24 mouse cellular contexts compared by ENCODE assay signal in the genomic region with DNA sequence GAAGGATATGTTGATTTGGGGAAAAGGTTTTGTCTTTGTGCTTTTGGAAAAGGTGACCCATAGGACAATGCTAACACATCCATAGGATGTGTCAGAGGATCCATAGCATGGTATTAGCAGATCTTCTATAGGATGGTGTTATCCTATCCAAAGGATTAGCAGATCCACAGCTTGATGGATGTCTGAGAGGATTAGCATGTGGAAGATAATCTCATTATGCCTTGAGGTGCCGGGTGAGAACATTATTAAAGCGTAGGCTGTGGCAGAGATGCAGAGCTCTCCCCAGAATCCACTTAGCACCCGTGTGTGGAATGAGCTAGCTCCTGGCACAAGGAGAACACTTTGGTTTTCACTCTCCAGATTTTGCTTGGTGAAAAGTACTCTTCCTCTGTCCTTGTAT. TPM values are rescaled to one million over a fixed set of nuclear protein-coding genes. Genes with fewer than 3 reads are reported as not detected.
DNase-seq lines count a peak whose midpoint lies in the region; ATAC-seq and TF ChIP-seq lines count a peak whose summit lies in the region.
"Had no signal": no experiment of that assay in that cellular context is flagged by ENCODE, and none has a peak within 500 bp of the region (broad histone marks: within the 10 kb centered on the region; RNA-seq: fewer than 3 reads in every experiment).

No protein-coding gene starts in this region.

- no peaks in the 10 kb centered on the region for H3K36me3 ChIP-seq in embryonic facial prominence, embryonic 14.5 days (ENCODE audit: control insufficient read depth, insufficient read depth, low read length)
- H3K36me3 ChIP-seq in embryonic facial prominence, embryonic 10.5 days (replicated peaks): no peaks in the 10 kb centered on the region
- no peaks in the 10 kb centered on the region for H3K36me3 ChIP-seq in midbrain, postnatal 0 days (ENCODE audit: insufficient read depth, low read length)
- H3K36me3 ChIP-seq in midbrain, embryonic 11.5 days (ENCODE audit: control insufficient read depth, insufficient read depth, low read length): no peaks in the 10 kb centered on the region
- no peaks in the 10 kb centered on the region for H3K36me3 ChIP-seq in intestine, embryonic 15.5 days
- H3K36me3 ChIP-seq: embryonic facial prominence, embryonic 12.5 days; forebrain, embryonic 12.5 days; forebrain, embryonic 15.5 days; heart, embryonic 12.5 days; heart, embryonic 15.5 days; hindbrain, embryonic 12.5 days; hindbrain, embryonic 15.5 days had no signal

- peak; percentile 8 for DNase-seq in embryonic facial prominence, embryonic 14.5 days (ENCODE audit: low spot score)
- DNase-seq in embryonic facial prominence, embryonic 10.5 days (ENCODE audit: low spot score): no peak
- peak; percentile 35 for DNase-seq in midbrain, postnatal 0 days (ENCODE audit: low spot score)
- no peak for DNase-seq in midbrain, embryonic 11.5 days (ENCODE audit: low spot score, missing footprints)
- DNase-seq in retina, postnatal 7 days (ENCODE audit: low read depth, low spot score): peak; percentile 61
- DNase-seq: adrenal gland, adult 8-10 months; adrenal gland, postnatal 25 days; cerebellum, adult 18-20 months; cerebellum, adult 9-10 months; cerebellum, postnatal 14 days; gastrocnemius, postnatal 25 days; heart, adult 18-20 months; heart, postnatal 10 days; heart, postnatal 4 days had no signal

- TF ChIP-seq CTCF in midbrain, postnatal 0 days (IDR thresholded peaks at IDR 0.05): no peak

- H3K27ac ChIP-seq in embryonic facial prominence, embryonic 14.5 days (replicated peaks; ENCODE audit: low read depth, low read length): no peak overlapping the region
- H3K27ac ChIP-seq in embryonic facial prominence, embryonic 10.5 days (replicated peaks): no peak overlapping the region
- no peak overlapping the region for H3K27ac ChIP-seq in midbrain, postnatal 0 days (ENCODE audit: low read depth, low read length)
- no peak overlapping the region for H3K27ac ChIP-seq in midbrain, embryonic 11.5 days (ENCODE audit: low read depth, low read length)
- no peak overlapping the region for H3K27ac ChIP-seq in intestine, embryonic 15.5 days
- H3K27ac ChIP-seq: embryonic facial prominence, embryonic 12.5 days; forebrain, embryonic 12.5 days; forebrain, embryonic 15.5 days; heart, embryonic 15.5 days; hindbrain, embryonic 12.5 days; hindbrain, embryonic 15.5 days had no signal

- H3K4me2 ChIP-seq in embryonic facial prominence, embryonic 14.5 days (ENCODE audit: low read depth, low read length): no peak overlapping the region
- H3K4me2 ChIP-seq in midbrain, postnatal 0 days (ENCODE audit: low read depth, low read length, poor library complexity, severe bottlenecking): no peak overlapping the region
- no peak overlapping the region for H3K4me2 ChIP-seq in midbrain, embryonic 11.5 days
- no peak overlapping the region for H3K4me2 ChIP-seq in intestine, embryonic 15.5 days (replicated peaks)
- H3K4me2 ChIP-seq: embryonic facial prominence, embryonic 12.5 days; forebrain, embryonic 12.5 days; forebrain, embryonic 15.5 days; heart, embryonic 12.5 days; heart, embryonic 15.5 days; hindbrain, embryonic 12.5 days; hindbrain, embryonic 15.5 days had no signal

- no peaks in the 10 kb centered on the region for H3K9me3 ChIP-seq in embryonic facial prominence, embryonic 14.5 days (ENCODE audit: control insufficient read depth, low read length)
- no peaks in the 10 kb centered on the region for H3K9me3 ChIP-seq in embryonic facial prominence, embryonic 10.5 days
- no peaks in the 10 kb centered on the region for H3K9me3 ChIP-seq in midbrain, postnatal 0 days (ENCODE audit: low read length)
- H3K9me3 ChIP-seq in midbrain, embryonic 11.5 days (ENCODE audit: control insufficient read depth, low read length): no peaks in the 10 kb centered on the region
- no peaks in the 10 kb centered on the region for H3K9me3 ChIP-seq in intestine, embryonic 15.5 days
- H3K9me3 ChIP-seq: embryonic facial prominence, embryonic 12.5 days; forebrain, embryonic 12.5 days; forebrain, embryonic 15.5 days; heart, embryonic 12.5 days; heart, embryonic 15.5 days; hindbrain, embryonic 12.5 days; hindbrain, embryonic 15.5 days had no signal

- ATAC-seq in embryonic facial prominence, embryonic 14.5 days (ENCODE audit: low read depth): no peak
- no peak for ATAC-seq in midbrain, postnatal 0 days (ENCODE audit: low FRiP score)
- no peak for ATAC-seq in midbrain, embryonic 11.5 days (ENCODE audit: low FRiP score)
- no peak for ATAC-seq in intestine, embryonic 15.5 days
- ATAC-seq: activated CD4-positive, CD25-positive, alpha-beta regulatory T cell, adult 4 months; forebrain, embryonic 15.5 days had no signal

- no peak overlapping the region for H3K4me3 ChIP-seq in embryonic facial prominence, embryonic 14.5 days (ENCODE audit: low read depth, low read length)
- no peak overlapping the region for H3K4me3 ChIP-seq in embryonic facial prominence, embryonic 10.5 days
- H3K4me3 ChIP-seq in midbrain, postnatal 0 days (ENCODE audit: low read depth, low read length): no peak overlapping the region
- no peak overlapping the region for H3K4me3 ChIP-seq in midbrain, embryonic 11.5 days (ENCODE audit: low read depth, low read length)
- H3K4me3 ChIP-seq in intestine, embryonic 15.5 days (replicated peaks): no peak overlapping the region
- H3K4me3 ChIP-seq: embryonic facial prominence, embryonic 12.5 days; erythroblast, embryonic 14.5 days; forebrain, embryonic 12.5 days; forebrain, embryonic 15.5 days; heart, embryonic 12.5 days; heart, embryonic 15.5 days; hindbrain, embryonic 12.5 days; hindbrain, embryonic 15.5 days had no signal

- 37% methylated on average over 3 of the region's 3 CpGs for WGBS in embryonic facial prominence, embryonic 14.5 days
- WGBS in embryonic facial prominence, embryonic 10.5 days: 57% methylated on average over 3 of the region's 3 CpGs
- 6% methylated on average over 3 of the region's 3 CpGs for WGBS in midbrain, postnatal 0 days
- WGBS in midbrain, embryonic 11.5 days: 7% methylated on average over 3 of the region's 3 CpGs
- WGBS in intestine, embryonic 15.5 days: 69% methylated on average over 3 of the region's 3 CpGs

- H3K9ac ChIP-seq in embryonic facial prominence, embryonic 14.5 days (ENCODE audit: low read depth, low read length): no peak overlapping the region
- no peak overlapping the region for H3K9ac ChIP-seq in midbrain, postnatal 0 days (replicated peaks; ENCODE audit: low read length, poor library complexity, severe bottlenecking)
- no peak overlapping the region for H3K9ac ChIP-seq in midbrain, embryonic 11.5 days (ENCODE audit: low read length)
- H3K9ac ChIP-seq in intestine, embryonic 15.5 days: no peak overlapping the region
- H3K9ac ChIP-seq: embryonic facial prominence, embryonic 12.5 days; forebrain, embryonic 12.5 days; forebrain, embryonic 15.5 days; heart, embryonic 12.5 days; heart, embryonic 15.5 days; hindbrain, embryonic 12.5 days; hindbrain, embryonic 15.5 days had no signal

- no peaks in the 10 kb centered on the region for H3K27me3 ChIP-seq in embryonic facial prominence, embryonic 14.5 days (replicated peaks; ENCODE audit: control insufficient read depth, insufficient read depth, low read length)
- H3K27me3 ChIP-seq in embryonic facial prominence, embryonic 10.5 days (replicated peaks; ENCODE audit: low read depth, poor library complexity, severe bottlenecking): no peaks in the 10 kb centered on the region
- no peaks in the 10 kb centered on the region for H3K27me3 ChIP-seq in midbrain, postnatal 0 days (ENCODE audit: insufficient read depth, low read length)
- no peaks in the 10 kb centered on the region for H3K27me3 ChIP-seq in midbrain, embryonic 11.5 days (ENCODE audit: control insufficient read depth, insufficient read depth, low read length)
- H3K27me3 ChIP-seq in intestine, embryonic 15.5 days (replicated peaks): no peaks in the 10 kb centered on the region
- H3K27me3 ChIP-seq: embryonic facial prominence, embryonic 12.5 days; forebrain, embryonic 12.5 days; forebrain, embryonic 15.5 days; heart, embryonic 12.5 days; heart, embryonic 15.5 days; hindbrain, embryonic 12.5 days; hindbrain, embryonic 15.5 days had no signal

- H3K4me1 ChIP-seq in embryonic facial prominence, embryonic 14.5 days (ENCODE audit: control insufficient read depth, insufficient read depth, low read length): no peaks in the 10 kb centered on the region
- 0 out of 2 replicates have a peak, but pooled peaks cover 3% of the 10 kb centered on the region for H3K4me1 ChIP-seq in embryonic facial prominence, embryonic 10.5 days
- H3K4me1 ChIP-seq in midbrain, postnatal 0 days (ENCODE audit: insufficient read depth, low read length): no peaks in the 10 kb centered on the region
- H3K4me1 ChIP-seq in midbrain, embryonic 11.5 days (ENCODE audit: control insufficient read depth, insufficient read depth, low read length): no peaks in the 10 kb centered on the region; the same call in 1 of the 2 replicates
- no peaks in the 10 kb centered on the region for H3K4me1 ChIP-seq in intestine, embryonic 15.5 days (replicated peaks)
- H3K4me1 ChIP-seq: embryonic facial prominence, embryonic 12.5 days; forebrain, embryonic 12.5 days; forebrain, embryonic 15.5 days; heart, embryonic 12.5 days; heart, embryonic 15.5 days; hindbrain, embryonic 12.5 days; hindbrain, embryonic 15.5 days had no signal

RNA-seq across cellular contexts. Expression of gene Myrip, which starts 13.3 kb away (rescaled TPM):
- polyA plus RNA-seq in embryonic facial prominence, embryonic 14.5 days (2014; fragmentation: Nextera tagmentation; extraction: Ambion mirVana): 0.68 and 0.72 TPM in 2 replicates
- polyA plus RNA-seq in embryonic facial prominence, embryonic 10.5 days (2016; fragmentation: Nextera tagmentation; extraction: Ambion mirVana): 0.18 and 0.27 TPM in 2 replicates
- total RNA-seq in midbrain, postnatal 0 days (2014; rRNA removed): 19.6 and 25.6 TPM in 2 replicates
- 6.8 and 7.0 TPM in 2 replicates for polyA plus RNA-seq in midbrain, postnatal 0 days (2015; fragmentation: Nextera tagmentation; extraction: Ambion mirVana)
- polyA plus RNA-seq in midbrain, embryonic 11.5 days (2014; fragmentation: Nextera tagmentation; extraction: Ambion mirVana): 0.94 and 1.6 TPM in 2 replicates
- polyA plus RNA-seq in intestine, embryonic 15.5 days (2015; fragmentation: Nextera tagmentation; extraction: Ambion mirVana): 0.89 and 1.3 TPM in 2 replicates
- polyA plus RNA-seq: activated CD4-positive, CD25-positive, alpha-beta regulatory T cell, adult 4 months; erythroblast, embryonic 14.5 days had no signal

Comparison
In these comparisons a context has a peak if more than half of its experiments do, and no peak if none do; other contexts are left out.
1. DNase-seq: peak in embryonic facial prominence, embryonic 14.5 days (single experiment), midbrain, postnatal 0 days (single experiment) and retina, postnatal 7 days (single experiment); none in embryonic facial prominence, embryonic 10.5 days (single experiment) and midbrain, embryonic 11.5 days (single experiment).